Mouse (Mus musculus): ENCODE measurements around the gene Olfr718-ps1. TPM values are rescaled to one million over a fixed set of nuclear protein-coding genes. Genes with fewer than 3 reads are reported as not detected.
"Not testable (repeated sequence)": the region's sequence is repeated elsewhere in the genome, so short reads cannot be mapped to it uniquely, and the experiment has no call there.

Gene Olfr718-ps1
- polyA plus RNA-seq, 1 experiment from 2014 or later = not detected

DNA sequence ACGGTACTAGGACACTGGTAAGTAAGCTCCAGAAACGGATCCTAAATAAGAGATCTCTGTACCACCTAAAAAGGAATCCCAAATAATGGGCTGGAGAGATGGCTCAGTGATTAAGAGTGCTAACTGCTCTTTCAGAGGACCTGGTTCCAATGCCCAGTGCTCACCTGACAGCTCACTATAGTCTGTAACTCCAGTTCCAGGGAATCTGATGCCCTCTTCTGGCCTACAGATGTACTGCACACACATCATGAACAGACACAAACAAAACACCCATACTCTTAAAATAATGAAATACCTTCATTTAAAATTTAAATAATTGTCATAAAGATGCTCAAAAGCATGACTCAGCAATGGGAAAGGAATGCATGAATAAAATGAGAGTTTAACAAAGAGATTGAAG lies 2.2 kb upstream of the Olfr718-ps1 start:
- H3K4me2 ChIP-seq (ENCODE audit: low read length) = no peak overlapping the region
- H3K27me3 ChIP-seq (ENCODE audit: control insufficient read depth, insufficient read depth, low read length) = no peaks in the 10 kb centered on the region
- no peak overlapping the region for H3K27ac ChIP-seq (replicated peaks in 1 of 2; ENCODE audit: control insufficient read depth in 1 of 2, insufficient read depth in 1 of 2, low read depth in 2 of 2, low read length in 2 of 2)
- H3K9ac ChIP-seq (ENCODE audit: low read length) = no peak overlapping the region
- no peaks in the 10 kb centered on the region for H3K4me1 ChIP-seq (ENCODE audit: control insufficient read depth in 2 of 2, insufficient read depth in 2 of 2, low read length in 2 of 2)
- no peaks in the 10 kb centered on the region for H3K36me3 ChIP-seq (ENCODE audit: control insufficient read depth, insufficient read depth, low read length)
- ATAC-seq (ENCODE audit: insufficient number of reproducible peaks, insufficient read depth, low FRiP score, low read depth) = no peak
- H3K9me3 ChIP-seq (ENCODE audit: control insufficient read depth, low read length) = peaks cover 17% of the 10 kb centered on the region; the same call in 1 of the 2 replicates
- no peak overlapping the region for H3K4me3 ChIP-seq (ENCODE audit: control insufficient read depth in 1 of 2, insufficient read depth in 1 of 2, low read depth in 1 of 2, low read length in 2 of 2)
- 82% methylated on average over 2 of the region's 2 CpGs for WGBS

DNA sequence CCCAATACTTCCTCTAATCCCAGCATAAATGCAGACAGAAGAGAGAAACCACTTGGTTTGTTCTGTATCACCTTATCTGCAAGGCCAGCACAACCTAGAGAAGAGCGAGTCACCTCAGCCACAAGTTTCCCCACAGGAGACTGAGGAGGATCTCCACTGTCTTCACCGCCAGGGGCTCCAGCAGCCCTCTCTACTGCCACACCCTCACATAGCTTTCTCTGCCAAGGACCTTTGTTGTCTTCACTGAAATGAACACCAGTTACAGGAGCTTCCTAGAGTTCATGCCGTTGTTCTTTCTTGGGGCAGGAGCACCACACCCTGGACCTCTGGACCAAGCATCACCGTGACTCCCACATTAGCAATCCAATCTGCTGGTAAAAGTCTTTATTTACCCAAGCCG lies 1.3 kb upstream of the Olfr718-ps1 start:
- no peak overlapping the region for H3K4me3 ChIP-seq (ENCODE audit: control insufficient read depth in 1 of 2, insufficient read depth in 1 of 2, low read depth in 1 of 2, low read length in 2 of 2)
- H3K9me3 ChIP-seq (ENCODE audit: control insufficient read depth, low read length) = peaks cover 17% of the 10 kb centered on the region; the same call in 1 of the 2 replicates
- no peak overlapping the region for H3K4me2 ChIP-seq (ENCODE audit: low read length)
- H3K9ac ChIP-seq (ENCODE audit: low read length) = no peak overlapping the region
- ATAC-seq (ENCODE audit: insufficient number of reproducible peaks, insufficient read depth, low FRiP score, low read depth) = no peak
- no peaks in the 10 kb centered on the region for H3K4me1 ChIP-seq (ENCODE audit: control insufficient read depth in 2 of 2, insufficient read depth in 2 of 2, low read length in 2 of 2)
- H3K27me3 ChIP-seq (ENCODE audit: control insufficient read depth, insufficient read depth, low read length) = no peaks in the 10 kb centered on the region
- no peaks in the 10 kb centered on the region for H3K36me3 ChIP-seq (ENCODE audit: control insufficient read depth, insufficient read depth, low read length)
- no peak overlapping the region for H3K27ac ChIP-seq (replicated peaks in 1 of 2; ENCODE audit: control insufficient read depth in 1 of 2, insufficient read depth in 1 of 2, low read depth in 2 of 2, low read length in 2 of 2)
- 81% methylated on average over 5 of the region's 5 CpGs for WGBS

DNA sequence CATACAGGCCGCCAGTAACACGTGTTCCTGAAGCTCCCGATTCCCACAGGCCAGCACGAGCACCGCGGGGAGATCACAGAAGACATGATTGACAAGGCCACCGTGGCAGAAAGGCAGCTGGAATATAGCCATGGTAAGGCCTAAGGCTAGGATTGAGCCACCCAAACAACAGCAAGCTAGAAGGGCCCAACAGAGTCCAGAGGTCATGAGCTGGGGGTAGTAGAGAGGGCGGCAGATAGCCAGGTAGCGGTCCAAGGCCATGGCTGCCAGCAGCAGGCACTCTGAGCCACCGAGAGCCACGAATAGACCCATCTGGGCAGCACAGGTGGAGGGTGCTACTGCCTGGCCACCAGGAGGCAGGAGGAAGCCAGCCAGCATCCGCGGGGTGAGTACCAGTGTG lies 9.8 kb downstream of the Olfr718-ps1 start:
- Histone ChIP-seq H3K9me3 (ENCODE audit: control insufficient read depth, low read length) (no peaks in the 10 kb centered on the region), H3K9ac (ENCODE audit: low read length) (no peak overlapping the region), H3K36me3 (ENCODE audit: control insufficient read depth, insufficient read depth, low read length) (no peaks in the 10 kb centered on the region), H3K4me2 (ENCODE audit: low read length) (no peak overlapping the region), H3K4me1 (ENCODE audit: control insufficient read depth in 2 of 2, insufficient read depth in 2 of 2, low read length in 2 of 2) (peaks cover 0 to 4% of the 10 kb centered on the region in 2 experiments; a peak in 2 of 4 replicates), H3K27me3 (ENCODE audit: control insufficient read depth, insufficient read depth, low read length) (no peaks in the 10 kb centered on the region), H3K27ac (replicated peaks in 1 of 2; ENCODE audit: control insufficient read depth in 1 of 2, insufficient read depth in 1 of 2, low read depth in 2 of 2, low read length in 2 of 2) (no peak overlapping the region), H3K4me3 (ENCODE audit: control insufficient read depth in 1 of 2, insufficient read depth in 1 of 2, low read depth in 1 of 2, low read length in 2 of 2) (no peak overlapping the region)
- ATAC-seq (ENCODE audit: insufficient number of reproducible peaks, insufficient read depth, low FRiP score, low read depth) = no peak
- WGBS = 81% methylated on average over 13 of the region's 13 CpGs

DNA sequence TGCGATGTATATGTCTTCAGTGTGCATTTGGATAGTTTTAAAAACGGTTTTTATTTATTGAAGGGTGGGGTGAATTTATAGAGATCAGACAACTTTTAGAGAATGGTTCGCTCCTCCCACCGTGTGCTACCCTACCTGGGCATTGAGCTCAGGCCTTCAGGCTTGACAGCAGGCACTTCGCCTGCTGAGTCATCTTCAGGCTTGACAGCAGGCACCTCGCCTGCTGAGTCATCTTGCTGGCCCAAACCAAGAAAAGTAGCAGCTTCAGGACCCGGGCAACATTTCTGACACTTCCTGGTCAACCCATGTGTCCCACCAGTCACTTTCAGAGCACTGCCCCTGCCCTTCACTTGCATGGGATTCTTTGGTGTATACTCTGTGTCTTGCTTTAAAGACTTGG lies 12.3 kb downstream of the Olfr718-ps1 start:
- H3K4me2 ChIP-seq (ENCODE audit: low read length) = no peak overlapping the region
- H3K9ac ChIP-seq (ENCODE audit: low read length) = no peak overlapping the region
- no peak for ATAC-seq (ENCODE audit: insufficient number of reproducible peaks, insufficient read depth, low FRiP score, low read depth)
- no peaks in the 10 kb centered on the region for H3K9me3 ChIP-seq (ENCODE audit: control insufficient read depth, low read length)
- H3K4me3 ChIP-seq (ENCODE audit: control insufficient read depth in 1 of 2, insufficient read depth in 1 of 2, low read depth in 1 of 2, low read length in 2 of 2) = no peak overlapping the region
- no peaks in the 10 kb centered on the region for H3K27me3 ChIP-seq (ENCODE audit: control insufficient read depth, insufficient read depth, low read length)
- peaks cover 0 to 2% of the 10 kb centered on the region in 2 experiments; a peak in 2 of 4 replicates for H3K4me1 ChIP-seq (ENCODE audit: control insufficient read depth in 2 of 2, insufficient read depth in 2 of 2, low read length in 2 of 2)
- H3K36me3 ChIP-seq (ENCODE audit: control insufficient read depth, insufficient read depth, low read length) = no peaks in the 10 kb centered on the region
- no peak overlapping the region for H3K27ac ChIP-seq (replicated peaks in 1 of 2; ENCODE audit: control insufficient read depth in 1 of 2, insufficient read depth in 1 of 2, low read depth in 2 of 2, low read length in 2 of 2)
- 82% methylated on average over 7 of the region's 7 CpGs for WGBS

DNA sequence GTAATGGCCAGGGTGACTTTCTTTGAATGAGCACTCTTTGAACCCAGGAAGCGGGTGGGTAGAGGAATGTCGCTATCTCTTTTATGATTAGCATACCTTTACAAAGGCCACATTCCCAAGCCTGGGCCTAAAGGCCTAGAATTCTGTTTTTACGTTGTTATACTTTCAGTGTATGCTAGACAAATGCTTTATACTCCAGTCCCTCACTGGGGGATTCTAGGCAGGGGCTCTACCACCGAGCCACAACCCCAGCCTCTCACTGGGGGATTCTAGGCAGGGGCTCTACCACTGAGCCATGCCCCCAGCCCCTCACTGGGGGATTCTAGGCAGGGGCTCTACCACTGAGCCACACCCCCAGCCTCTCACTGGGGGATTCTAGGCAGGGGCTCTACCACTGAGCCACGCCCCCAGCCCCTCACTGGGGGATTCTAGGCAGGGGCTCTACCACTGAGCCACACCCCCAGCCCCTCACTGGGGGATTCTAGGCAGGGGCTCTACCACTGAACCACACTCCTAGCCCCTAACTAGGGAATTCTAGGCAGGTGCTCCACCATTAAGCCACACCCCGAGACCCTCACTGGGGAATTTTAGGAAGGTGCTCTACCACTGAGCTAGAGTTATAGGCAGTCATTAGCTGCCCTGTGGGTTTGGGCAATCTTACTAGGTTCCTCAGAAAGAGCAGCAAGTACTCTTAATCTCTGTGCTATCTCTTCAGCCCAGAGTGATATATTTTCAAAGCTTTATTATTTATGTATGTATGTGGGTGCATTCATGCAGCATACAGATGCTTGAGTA lies 13.0 kb downstream of the Olfr718-ps1 start:
- H3K9me3 ChIP-seq (ENCODE audit: control insufficient read depth, low read length); H3K4me2 ChIP-seq (ENCODE audit: low read length); H3K27me3 ChIP-seq (ENCODE audit: control insufficient read depth, insufficient read depth, low read length); H3K36me3 ChIP-seq (ENCODE audit: control insufficient read depth, insufficient read depth, low read length); H3K27ac ChIP-seq (replicated peaks in 1 of 2; ENCODE audit: control insufficient read depth in 1 of 2, insufficient read depth in 1 of 2, low read depth in 2 of 2, low read length in 2 of 2); ATAC-seq (ENCODE audit: insufficient number of reproducible peaks, insufficient read depth, low FRiP score, low read depth); H3K4me3 ChIP-seq (ENCODE audit: control insufficient read depth in 1 of 2, insufficient read depth in 1 of 2, low read depth in 1 of 2, low read length in 2 of 2); H3K9ac ChIP-seq (ENCODE audit: low read length); H3K4me1 ChIP-seq (ENCODE audit: control insufficient read depth in 2 of 2, insufficient read depth in 2 of 2, low read length in 2 of 2): not testable (repeated sequence)
- WGBS = 79% methylated on average over 3 of the region's 6 CpGs

DNA sequence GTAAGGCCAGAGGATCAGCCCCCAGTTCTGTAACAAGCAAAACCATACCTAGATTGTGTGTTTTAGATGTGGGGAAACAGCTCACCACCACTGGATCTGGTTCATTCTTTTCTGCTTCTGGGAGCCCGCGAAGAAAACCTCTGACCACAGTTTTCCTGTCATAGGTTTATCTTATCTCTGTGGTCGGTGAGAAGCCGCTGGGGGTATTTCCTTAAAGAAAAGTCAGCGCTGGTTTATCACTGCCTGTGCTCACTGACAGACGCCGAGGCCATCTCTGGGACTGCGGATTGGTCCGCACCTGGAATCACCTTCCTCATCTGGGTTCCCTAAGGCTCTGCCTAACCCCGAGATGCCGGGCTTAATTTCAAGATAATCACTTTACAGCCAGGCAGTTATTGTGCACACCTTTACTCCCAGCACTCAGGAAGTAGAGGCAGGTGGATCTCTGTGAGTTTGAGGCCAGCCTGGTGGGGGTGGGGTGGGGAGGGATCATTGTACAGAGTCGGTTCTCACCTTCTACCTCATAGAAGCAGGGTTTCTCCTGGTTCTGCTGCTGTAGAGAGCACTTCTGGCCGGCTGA lies 14.4 kb downstream of the Olfr718-ps1 start:
- ATAC-seq (ENCODE audit: insufficient number of reproducible peaks, insufficient read depth, low FRiP score, low read depth) = no peak
- H3K4me3 ChIP-seq (ENCODE audit: control insufficient read depth in 1 of 2, insufficient read depth in 1 of 2, low read depth in 1 of 2, low read length in 2 of 2) = no peak overlapping the region
- H3K36me3 ChIP-seq (ENCODE audit: control insufficient read depth, insufficient read depth, low read length) = no peaks in the 10 kb centered on the region

DNA sequence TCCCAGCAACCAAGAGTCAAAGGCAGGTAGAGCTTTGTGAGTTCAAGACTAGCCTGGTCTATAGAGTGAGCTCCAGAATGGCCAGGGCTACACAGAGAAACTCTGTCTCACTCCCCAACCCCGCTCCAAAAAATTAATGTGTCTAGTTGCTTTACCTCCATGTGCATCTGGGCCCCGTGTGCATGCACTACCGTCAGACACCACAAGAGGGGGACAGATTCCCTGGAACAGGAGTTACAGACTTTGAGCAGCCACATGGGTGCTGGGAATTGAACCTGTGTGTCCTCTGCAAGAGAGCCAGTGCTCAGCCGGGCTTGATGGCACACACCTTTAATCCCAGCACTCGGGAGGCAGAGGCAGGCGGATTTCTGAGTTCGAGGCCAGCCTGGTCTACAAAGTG lies 17.0 kb downstream of the Olfr718-ps1 start:
- Histone ChIP-seq H3K27me3 (ENCODE audit: control insufficient read depth, insufficient read depth, low read length) (no peaks in the 10 kb centered on the region), H3K4me3 (ENCODE audit: control insufficient read depth in 1 of 2, insufficient read depth in 1 of 2, low read depth in 1 of 2, low read length in 2 of 2) (no peak overlapping the region), H3K9ac (ENCODE audit: low read length) (no peak overlapping the region), H3K9me3 (ENCODE audit: control insufficient read depth, low read length) (peaks cover 12% of the 10 kb centered on the region), H3K36me3 (ENCODE audit: control insufficient read depth, insufficient read depth, low read length) (no peaks in the 10 kb centered on the region), H3K27ac (replicated peaks in 1 of 2; ENCODE audit: control insufficient read depth in 1 of 2, insufficient read depth in 1 of 2, low read depth in 2 of 2, low read length in 2 of 2) (no peak overlapping the region), H3K4me2 (ENCODE audit: low read length) (no peak overlapping the region), H3K4me1 (ENCODE audit: control insufficient read depth in 2 of 2, insufficient read depth in 2 of 2, low read length in 2 of 2) (no peaks in the 10 kb centered on the region)
- no peak for ATAC-seq (ENCODE audit: insufficient number of reproducible peaks, insufficient read depth, low FRiP score, low read depth)
- WGBS = 82% methylated on average over 7 of the region's 7 CpGs

More for the DNA sequence above, 14.4 kb downstream of the Olfr718-ps1 start:
- Histone ChIP-seq H3K4me1 (ENCODE audit: control insufficient read depth in 2 of 2, insufficient read depth in 2 of 2, low read length in 2 of 2) (no peaks in the 10 kb centered on the region), H3K9me3 (ENCODE audit: control insufficient read depth, low read length) (peaks cover 12% of the 10 kb centered on the region), H3K27ac (replicated peaks in 1 of 2; ENCODE audit: control insufficient read depth in 1 of 2, insufficient read depth in 1 of 2, low read depth in 2 of 2, low read length in 2 of 2) (no peak overlapping the region), H3K9ac (ENCODE audit: low read length) (no peak overlapping the region), H3K27me3 (ENCODE audit: control insufficient read depth, insufficient read depth, low read length) (no peaks in the 10 kb centered on the region), H3K4me2 (ENCODE audit: low read length) (no peak overlapping the region)
- 36% methylated on average over 13 of the region's 13 CpGs for WGBS
